Mouse (Mus musculus) heart, embryonic 12.5 days (tissue): Measurements from ENCODE around the gene Caly. TPM values are rescaled to one million over a fixed set of nuclear protein-coding genes. Genes with fewer than 3 reads are reported as not detected.
A peak's percentile ranks its signal among the peaks of the same experiment; 100 is the strongest.

Source experiments
- ATAC-seq: fragments of 200-750 bp; cut with Nextera tagmentation; 2 replicates; pipeline ENCODE4 v1.8.0; 2017; ENCODE audit warnings: moderate TSS enrichment, moderate library complexity; ENCODE audit not compliant: insufficient number of reproducible peaks, low FRiP score
- H3K27ac ChIP-seq: fragments of 300-500 bp; sonication (generic); 2 replicates; pipeline ENCODE4 v1.5.1; 2016; ENCODE audit warnings: mild to moderate bottlenecking, moderate library complexity; ENCODE audit not compliant: poor library complexity, severe bottlenecking
- H3K27me3 ChIP-seq: fragments of 300-500 bp; sonication (generic); replicated peaks from 2 replicates; pipeline ENCODE4 v1.6.1; 2016; ENCODE audit warnings: mild to moderate bottlenecking, moderate library complexity
- H3K36me3 ChIP-seq: fragments of 300-500 bp; sonication (generic); 2 replicates; pipeline ENCODE4 v1.6.1; 2016; ENCODE audit warnings: mild to moderate bottlenecking, moderate library complexity
- H3K4me1 ChIP-seq: fragments of 300-500 bp; sonication (generic); replicated peaks from 2 replicates; pipeline ENCODE4 v1.6.1; 2016; ENCODE audit warnings: mild to moderate bottlenecking
- H3K4me2 ChIP-seq: fragments of 300-500 bp; sonication (generic); 2 replicates; pipeline ENCODE4 v1.6.1; 2016; ENCODE audit warnings: mild to moderate bottlenecking, moderate library complexity
- H3K4me3 ChIP-seq: fragments of 300-500 bp; sonication (generic); 2 replicates; pipeline ENCODE4 v1.5.1; 2016; ENCODE audit warnings: mild to moderate bottlenecking
- H3K9ac ChIP-seq: fragments of 300-500 bp; sonication (generic); 2 replicates; pipeline ENCODE4 v1.6.1; 2016; ENCODE audit warnings: mild to moderate bottlenecking, moderate library complexity
- H3K9me3 ChIP-seq: fragments of 300-500 bp; sonication (generic); replicated peaks from 2 replicates; pipeline ENCODE4 v1.6.1; 2016; ENCODE audit warnings: mild to moderate bottlenecking, moderate library complexity
- WGBS: fragments of 180-500 bp; shearing (Covaris S2); methylation state at CpG from one replicate; pipeline ENCODE4 v1.1.7; 2016; 5-methylcytosine and 5-hydroxymethylcytosine counted together
- polyA plus RNA-seq: library from polyadenylated mRNA; unstranded; fragments of >200 nt; fragmentation: Nextera tagmentation; extraction: Ambion mirVana; gene quantifications from 2 replicates; pipeline ENCODE4 v1.2.1, GENCODE M21; 2016

Gene Caly
- polyA plus RNA-seq, 1 experiment from 2014 or later = 0.36 TPM

GRCm38 (mm10) chr7:140090601-140091000 lies 8.3 kb upstream of the Caly start:
- ATAC-seq = no peak
- no peaks in the 10 kb centered on the region for H3K9me3 ChIP-seq
- no peaks in the 10 kb centered on the region for H3K36me3 ChIP-seq
- no peak overlapping the region for H3K9ac ChIP-seq
- peaks cover 9% of the 10 kb centered on the region; the same call in 1 of the 2 replicates for H3K4me1 ChIP-seq
- WGBS = 81% methylated on average over 10 of the region's 10 CpGs
- no peak overlapping the region for H3K4me3 ChIP-seq
- no peak overlapping the region for H3K27ac ChIP-seq
- no peak overlapping the region for H3K4me2 ChIP-seq
- no peaks in the 10 kb centered on the region; the same call in 1 of the 2 replicates for H3K27me3 ChIP-seq

- no peak for ATAC-seq
- Histone ChIP-seq H3K4me3 (no peak overlapping the region), H3K4me1 (0 out of 2 replicates have a peak, but pooled peaks cover 7% of the 10 kb centered on the region), H3K4me2 (no peak overlapping the region), H3K27me3 (peaks cover 56% of the 10 kb centered on the region), H3K36me3 (no peaks in the 10 kb centered on the region), H3K9me3 (no peaks in the 10 kb centered on the region), H3K27ac (no peak overlapping the region), H3K9ac (no peak overlapping the region)
- 23% methylated on average over 20 of the region's 20 CpGs for WGBS
Observed at GRCm38 (mm10) chr7:140081408-140082241, 723 bp downstream of the Caly start.

GRCm38 (mm10) chr7:140080503-140081156 lies 1.7 kb downstream of the Caly start:
- peak; percentile 73 for ATAC-seq
- Histone ChIP-seq H3K9ac (no peak overlapping the region; the same call in 1 of the 2 replicates), H3K27me3 (peaks cover 56% of the 10 kb centered on the region), H3K4me3 (peak overlapping the region; percentile 26), H3K9me3 (peaks cover 4% of the 10 kb centered on the region; the same call in 1 of the 2 replicates), H3K4me1 (0 out of 2 replicates have a peak, but pooled peaks cover 7% of the 10 kb centered on the region), H3K36me3 (no peaks in the 10 kb centered on the region), H3K4me2 (peak overlapping the region; percentile 46), H3K27ac (no peak overlapping the region)
- 5% methylated on average over 24 of the region's 24 CpGs for WGBS

- H3K36me3 ChIP-seq = no peaks in the 10 kb centered on the region
- H3K4me3 ChIP-seq = no peak overlapping the region
- no peak overlapping the region for H3K27ac ChIP-seq
- H3K9ac ChIP-seq = no peak overlapping the region
- no peak overlapping the region for H3K4me2 ChIP-seq
- ATAC-seq = no peak
- 0 out of 2 replicates have a peak, but pooled peaks cover 7% of the 10 kb centered on the region for H3K4me1 ChIP-seq
- 4% methylated on average over 5 of the region's 5 CpGs for WGBS
- H3K27me3 ChIP-seq = peaks cover 67% of the 10 kb centered on the region
- peaks cover 5% of the 10 kb centered on the region; the same call in 1 of the 2 replicates for H3K9me3 ChIP-seq
Observed at GRCm38 (mm10) chr7:140078711-140079110, 3.6 kb downstream of the Caly start.

- Histone ChIP-seq H3K27me3 (peaks cover 70% of the 10 kb centered on the region), H3K4me3 (no peak overlapping the region), H3K9me3 (peaks cover 5% of the 10 kb centered on the region; the same call in 1 of the 2 replicates), H3K4me2 (no peak overlapping the region), H3K4me1 (0 out of 2 replicates have a peak, but pooled peaks cover 7% of the 10 kb centered on the region), H3K36me3 (no peaks in the 10 kb centered on the region), H3K9ac (no peak overlapping the region), H3K27ac (no peak overlapping the region)
- ATAC-seq = no peak
- WGBS = 67% methylated on average over 6 of the region's 6 CpGs
Observed at GRCm38 (mm10) chr7:140077698-140078097, 4.7 kb downstream of the Caly start.

GRCm38 (mm10) chr7:140070042-140070711 lies 12.2 kb downstream of the Caly start:
- Histone ChIP-seq H3K4me1 (peaks cover 8% of the 10 kb centered on the region; the same call in 1 of the 2 replicates), H3K9ac (peak overlapping the region; percentile 66), H3K4me2 (peak overlapping the region; percentile 77), H3K4me3 (peak overlapping the region; percentile 45), H3K27ac (no peak overlapping the region), H3K36me3 (no peaks in the 10 kb centered on the region), H3K27me3 (peaks cover 80% of the 10 kb centered on the region), H3K9me3 (peaks cover 3% of the 10 kb centered on the region; the same call in 1 of the 2 replicates)
- WGBS = 22% methylated on average over 39 of the region's 39 CpGs
- peak; percentile 51; the same call in 1 of the 2 replicates for ATAC-seq

- Histone ChIP-seq H3K27ac (no peak overlapping the region), H3K4me2 (no peak overlapping the region), H3K4me1 (peaks cover 8% of the 10 kb centered on the region; the same call in 1 of the 2 replicates), H3K9me3 (peaks cover 3% of the 10 kb centered on the region; the same call in 1 of the 2 replicates), H3K36me3 (no peaks in the 10 kb centered on the region), H3K9ac (no peak overlapping the region), H3K4me3 (no peak overlapping the region), H3K27me3 (peaks cover 84% of the 10 kb centered on the region)
- 56% methylated on average over 6 of the region's 6 CpGs for WGBS
- no peak for ATAC-seq
Observed at GRCm38 (mm10) chr7:140067397-140067796, 15.0 kb downstream of the Caly start.

- H3K9ac ChIP-seq = no peak overlapping the region
- WGBS = 20% methylated on average over 7 of the region's 7 CpGs
- H3K27ac ChIP-seq = no peak overlapping the region
- no peak for ATAC-seq
- no peak overlapping the region for H3K4me3 ChIP-seq
- H3K4me1 ChIP-seq = peaks cover 14% of the 10 kb centered on the region
- peaks cover 3% of the 10 kb centered on the region; the same call in 1 of the 2 replicates for H3K9me3 ChIP-seq
- H3K4me2 ChIP-seq = no peak overlapping the region
- H3K36me3 ChIP-seq = no peaks in the 10 kb centered on the region
- H3K27me3 ChIP-seq = peaks cover 94% of the 10 kb centered on the region
Observed at GRCm38 (mm10) chr7:140063092-140063491, 19.3 kb downstream of the Caly start.

GRCm38 (mm10) chr7:140062307-140062706 lies 20.0 kb downstream of the Caly start:
- no peak overlapping the region for H3K27ac ChIP-seq
- peaks cover 97% of the 10 kb centered on the region for H3K27me3 ChIP-seq
- H3K36me3 ChIP-seq = no peaks in the 10 kb centered on the region
- peaks cover 3% of the 10 kb centered on the region; the same call in 1 of the 2 replicates for H3K9me3 ChIP-seq
- H3K4me1 ChIP-seq = peaks cover 18% of the 10 kb centered on the region
- no peak overlapping the region for H3K9ac ChIP-seq
- no peak overlapping the region for H3K4me3 ChIP-seq
- H3K4me2 ChIP-seq = no peak overlapping the region
- ATAC-seq = no peak
- 13% methylated on average over 11 of the region's 11 CpGs for WGBS

- no peak overlapping the region for H3K27ac ChIP-seq
- no peak for ATAC-seq
- 4% methylated on average over 6 of the region's 6 CpGs for WGBS
- no peaks in the 10 kb centered on the region for H3K36me3 ChIP-seq
- peak overlapping the region; percentile 76 for H3K4me2 ChIP-seq
- peaks cover 2% of the 10 kb centered on the region; the same call in 1 of the 2 replicates for H3K9me3 ChIP-seq
- peaks cover 18% of the 10 kb centered on the region for H3K4me1 ChIP-seq
- H3K9ac ChIP-seq = no peak overlapping the region
- H3K27me3 ChIP-seq = peaks cover 100% of the 10 kb centered on the region
- H3K4me3 ChIP-seq = peak overlapping the region; percentile 42
Observed at GRCm38 (mm10) chr7:140061832-140062130, 20.6 kb downstream of the Caly start.
